ENCODE assay signal across 16 mouse cellular contexts in genomic region chr10:90723071-90723494, GRCm38 (mm10).
A peak's percentile ranks its signal among the peaks of the same experiment; 100 is the strongest.
DNase-seq lines count a peak whose midpoint lies in the region; TF ChIP-seq lines count a peak whose summit lies in the region.
"Had no signal": no experiment of that assay in that cellular context is flagged by ENCODE, and none has a peak within 500 bp of the region (broad histone marks: within the 10 kb centered on the region; RNA-seq: fewer than 3 reads in every experiment).

No protein-coding gene starts in this region.

- TF ChIP-seq CTCF in left cerebral cortex, adult 2 months (IDR thresholded peaks at IDR 0.05), result no peak
- TF ChIP-seq CTCF in layer of hippocampus, adult 2 months (conservative IDR thresholded peaks at IDR 0.05), result no peak

- H3K4me3 ChIP-seq in left cerebral cortex, adult 2 months, result no peak overlapping the region
- H3K4me3 ChIP-seq in layer of hippocampus, adult 2 months, result no peak overlapping the region
- H3K4me3 ChIP-seq: embryonic facial prominence, embryonic 12.5 days; hindbrain, embryonic 10.5 days; midbrain, embryonic 12.5 days had no signal

- peak; percentile 29 to 38 for DNase-seq in cerebellum, postnatal 10 days
- DNase-seq in cerebellum, adult 11-12 months, result no peak
- peak; percentile 51 to 52 for DNase-seq in left cerebral cortex, adult 2 months (ENCODE audit: extremely low spot score in 1 of 2, low spot score in 2 of 2)
- DNase-seq in left cerebral cortex, postnatal 4 days, result no peak
- DNase-seq in layer of hippocampus, adult 2 months (ENCODE audit: low spot score in 2 of 2), result peak; percentile 69 to 78
- peak; percentile 66 to 68 for DNase-seq in right cerebral cortex, postnatal 10 days (ENCODE audit: low spot score in 2 of 2)
- DNase-seq in natural killer cell, adult 2 months (ENCODE audit: low spot score in 2 of 2), result no peak
- no peak for DNase-seq in lung, postnatal 14 days
- DNase-seq: adrenal gland, postnatal 10 days; cerebellum, adult 11 months; kidney, adult 2 months; lung, adult 2 months; thymus, adult 18-20 months had no signal

- peak overlapping the region; percentile 92 for H3K27ac ChIP-seq in left cerebral cortex, adult 2 months
- peak overlapping the region; percentile 94 for H3K27ac ChIP-seq in layer of hippocampus, adult 2 months
- H3K27ac ChIP-seq: embryonic facial prominence, embryonic 12.5 days; hindbrain, embryonic 10.5 days; midbrain, embryonic 12.5 days had no signal

- intact Hi-C loops in left cerebral cortex, adult 2 months (cut with DNase I), result loop anchor here (2.0 to 5.0 kb wide), 2 partner anchors 18 to 244 kb away; no protein-coding TSS in a partner anchor
- intact Hi-C loops in left cerebral cortex, postnatal 4 days (cut with DNase I), result loop anchor here (10.0 kb wide), 1 partner anchor 568 kb away; no protein-coding TSS in a partner anchor

Comparison
In these comparisons a context has a peak if more than half of its experiments do, and no peak if none do; other contexts are left out.
1. DNase-seq: peak in cerebellum, postnatal 10 days (2 of 2), left cerebral cortex, adult 2 months (2 of 2), layer of hippocampus, adult 2 months (2 of 2) and right cerebral cortex, postnatal 10 days (2 of 2); none in cerebellum, adult 11-12 months (single experiment), left cerebral cortex, postnatal 4 days (single experiment), natural killer cell, adult 2 months (0 of 2) and lung, postnatal 14 days (single experiment).